Mouse (Mus musculus) small intestine, adult 2 months (tissue): Measurements from ENCODE around the gene Sun1. TPM values are rescaled to one million over a fixed set of nuclear protein-coding genes. Genes with fewer than 3 reads are reported as not detected.

ENCODE experiments used
- H3K27ac ChIP-seq: fragments of 200-500 bp; 2 replicates; pipeline ENCODE4 v1.5.1; 2012; ENCODE audit warnings: low read depth, low read length, control low read depth, inconsistent platforms; ENCODE audit not compliant: insufficient read depth
- H3K27me3 ChIP-seq: fragments of 200-500 bp; 2 replicates; pipeline ENCODE4 v1.6.1; 2012; ENCODE audit warnings: mild to moderate bottlenecking, moderate library complexity, low read length, inconsistent platforms; ENCODE audit not compliant: control insufficient read depth, insufficient read depth
- H3K36me3 ChIP-seq: fragments of 200-500 bp; 2 replicates; pipeline ENCODE4 v1.6.1; 2012; ENCODE audit warnings: mild to moderate bottlenecking, low read length, control low read depth, inconsistent platforms; ENCODE audit not compliant: control insufficient read depth, insufficient read depth
- H3K4me1 ChIP-seq: fragments of 200-500 bp; 2 replicates; pipeline ENCODE4 v1.6.1; 2012; ENCODE audit warnings: low read length, inconsistent platforms, mixed read lengths; ENCODE audit not compliant: control insufficient read depth, insufficient read depth, insufficient read length
- H3K4me3 ChIP-seq: fragments of 200-500 bp; 2 replicates; pipeline ENCODE4 v1.5.1; 2012; ENCODE audit warnings: low read depth, mild to moderate bottlenecking, control low read depth, inconsistent platforms, low read length, moderate library complexity
- CTCF ChIP-seq: fragments of 200-500 bp; IDR thresholded peaks from 2 replicates; pipeline ENCODE4 v1.5.1; 2012; ENCODE audit warnings: low read depth, mild to moderate bottlenecking, control low read depth, inconsistent platforms, low read length, moderate library complexity, mixed read lengths; ENCODE audit not compliant: insufficient replicate concordance, insufficient read length; ENCODE audit errors: extremely low read depth
- POLR2A ChIP-seq: fragments of 200-500 bp; IDR thresholded peaks from 2 replicates; pipeline ENCODE4 v1.6.1; 2012; ENCODE audit warnings: low read depth, mild to moderate bottlenecking, control low read depth, inconsistent platforms, low read length, moderate library complexity
- WGBS: fragments of 180-500 bp; shearing (Covaris S2); methylation state at CpG from one replicate; pipeline ENCODE4 v1.1.7; 2018; 5-methylcytosine and 5-hydroxymethylcytosine counted together
- polyA plus RNA-seq: library from polyadenylated mRNA; depleted of rRNA; stranded (reverse); fragments of >200 nt; gene quantifications from 2 replicates; pipeline ENCODE4 v1.2.3, GENCODE M21; 2012

Gene Sun1
- polyA plus RNA-seq, 1 experiment, result 27.5 TPM

- Histone ChIP-seq H3K27me3 (no peaks in the 10 kb centered on the region), H3K4me1 (peaks cover 14% of the 10 kb centered on the region; the same call in 1 of the 2 replicates), H3K27ac (no peak overlapping the region), H3K4me3 (no peak overlapping the region), H3K36me3 (peaks cover 8% of the 10 kb centered on the region)
- WGBS, result 75% methylated on average over 3 of the region's 3 CpGs
- TF ChIP-seq CTCF (no peak), POLR2A (no peak)
Measured at GRCm38 (mm10) chr5:139256211-139256765, 55.9 kb downstream of the Sun1 start.

- WGBS, result 97% methylated on average over 1 of the region's 1 CpGs
Measured at GRCm38 (mm10) chr5:139257265-139257664, 56.8 kb downstream of the Sun1 start.

DNA sequence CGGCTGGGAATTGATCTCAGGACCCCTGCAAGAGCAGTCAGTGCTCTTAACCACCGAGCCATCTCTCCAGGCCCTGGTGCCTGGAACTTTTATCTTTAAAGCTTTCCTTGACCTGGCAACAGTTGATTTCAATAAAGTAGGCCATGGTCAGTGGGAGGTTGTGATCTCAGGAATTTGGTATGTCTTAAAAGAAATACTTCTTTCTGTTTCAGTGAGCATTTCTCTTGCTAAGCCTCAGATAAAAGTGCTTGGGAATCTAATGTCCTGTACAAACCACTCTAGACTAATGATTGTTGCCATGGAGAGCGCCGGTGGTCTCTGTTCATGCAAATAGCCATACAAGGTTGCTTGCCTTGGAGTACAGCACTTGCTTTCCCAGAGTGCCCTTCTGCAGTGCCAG, 57.4 kb downstream of the Sun1 start:
- TF ChIP-seq CTCF (no peak), POLR2A (no peak)
- 73% methylated on average over 4 of the region's 4 CpGs for WGBS
- peaks cover 14% of the 10 kb centered on the region; the same call in 1 of the 2 replicates for H3K4me1 ChIP-seq
- peaks cover 16% of the 10 kb centered on the region for H3K36me3 ChIP-seq
- no peak overlapping the region for H3K4me3 ChIP-seq
- no peak overlapping the region for H3K27ac ChIP-seq
- H3K27me3 ChIP-seq, result no peaks in the 10 kb centered on the region

More at GRCm38 (mm10) chr5:139257265-139257664, 56.8 kb downstream of the Sun1 start:
- peaks cover 11% of the 10 kb centered on the region for H3K36me3 ChIP-seq
- H3K27ac ChIP-seq, result no peak overlapping the region
- no peaks in the 10 kb centered on the region for H3K27me3 ChIP-seq
- no peak overlapping the region for H3K4me3 ChIP-seq
- H3K4me1 ChIP-seq, result peaks cover 14% of the 10 kb centered on the region; the same call in 1 of the 2 replicates
- no peak for TF ChIP-seq POLR2A
- TF ChIP-seq CTCF, result no peak

- Histone ChIP-seq H3K4me3 (no peak overlapping the region), H3K27me3 (no peaks in the 10 kb centered on the region), H3K36me3 (peaks cover 22% of the 10 kb centered on the region), H3K4me1 (peaks cover 11% of the 10 kb centered on the region; the same call in 1 of the 2 replicates), H3K27ac (no peak overlapping the region)
- 53% methylated on average over 8 of the region's 8 CpGs for WGBS
- TF ChIP-seq CTCF (no peak), POLR2A (no peak)
Measured at GRCm38 (mm10) chr5:139258371-139259035, 58.1 kb downstream of the Sun1 start.

- no peaks in the 10 kb centered on the region for H3K27me3 ChIP-seq
- no peak overlapping the region for H3K4me3 ChIP-seq
- 33% methylated on average over 5 of the region's 5 CpGs for WGBS
- H3K4me1 ChIP-seq, result peaks cover 9% of the 10 kb centered on the region; the same call in 1 of the 2 replicates
- no peak overlapping the region for H3K27ac ChIP-seq
- H3K36me3 ChIP-seq, result peaks cover 35% of the 10 kb centered on the region
- TF ChIP-seq CTCF (no peak), POLR2A (no peak)
Measured at GRCm38 (mm10) chr5:139259853-139260252, 59.4 kb downstream of the Sun1 start.

DNA sequence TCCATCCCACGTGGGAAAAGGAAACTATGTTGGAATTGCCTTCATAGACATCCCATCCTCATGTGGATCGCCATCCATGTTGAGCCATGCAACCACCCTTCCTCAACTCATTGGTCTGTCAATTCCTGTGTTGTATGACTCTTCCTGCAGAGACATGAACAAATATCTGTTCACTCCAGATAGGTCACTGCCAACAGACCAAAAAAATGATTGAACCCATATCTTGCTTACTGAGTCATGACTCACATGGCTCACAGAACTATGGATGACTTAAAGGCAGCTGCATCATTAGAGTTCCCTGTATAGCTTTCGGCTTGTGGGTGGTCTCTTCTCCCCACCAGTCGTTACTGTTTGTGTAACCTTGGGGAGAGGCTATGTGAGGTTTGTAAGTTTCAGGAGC, 61.0 kb downstream of the Sun1 start:
- no peak overlapping the region for H3K27ac ChIP-seq
- H3K4me1 ChIP-seq, result peaks cover 9% of the 10 kb centered on the region; the same call in 1 of the 2 replicates
- H3K4me3 ChIP-seq, result no peak overlapping the region
- 86% methylated on average over 4 of the region's 4 CpGs for WGBS
- peaks cover 46% of the 10 kb centered on the region for H3K36me3 ChIP-seq
- TF ChIP-seq CTCF, result no peak
- TF ChIP-seq POLR2A, result no peak
- H3K27me3 ChIP-seq, result no peaks in the 10 kb centered on the region

- no peak overlapping the region for H3K27ac ChIP-seq
- 75% methylated on average over 4 of the region's 4 CpGs for WGBS
- H3K4me3 ChIP-seq, result no peak overlapping the region
- peaks cover 68% of the 10 kb centered on the region for H3K36me3 ChIP-seq
- TF ChIP-seq POLR2A, result no peak
- TF ChIP-seq CTCF, result no peak
- peaks cover 3% of the 10 kb centered on the region for H3K4me1 ChIP-seq
- no peaks in the 10 kb centered on the region for H3K27me3 ChIP-seq
Measured at GRCm38 (mm10) chr5:139267661-139268060, 67.2 kb downstream of the Sun1 start.
